33 mouse cellular contexts compared by ENCODE assay signal in genomic region chr8:77116419-77117079, GRCm38 (mm10).
DNase-seq lines count a peak whose midpoint lies in the region; ATAC-seq and TF ChIP-seq lines count a peak whose summit lies in the region.
"Had no signal": no experiment of that assay in that cellular context is flagged by ENCODE, and none has a peak within 500 bp of the region (broad histone marks: within the 10 kb centered on the region; RNA-seq: fewer than 3 reads in every experiment).

No protein-coding gene starts in this region.

- H3K9ac ChIP-seq in midbrain, embryonic 15.5 days: no peak overlapping the region
- H3K9ac ChIP-seq: embryonic facial prominence, embryonic 13.5 days; forebrain, embryonic 15.5 days; heart, embryonic 12.5 days; hindbrain, embryonic 15.5 days; intestine, embryonic 15.5 days; limb, embryonic 12.5 days; midbrain, embryonic 12.5 days; neural tube, embryonic 15.5 days had no signal

- H3K27me3 ChIP-seq in spleen, adult 2 months (ENCODE audit: control insufficient read depth, insufficient read depth, low read length): no peaks in the 10 kb centered on the region
- H3K27me3 ChIP-seq in midbrain, embryonic 15.5 days (replicated peaks): no peaks in the 10 kb centered on the region
- H3K27me3 ChIP-seq: embryonic facial prominence, embryonic 13.5 days; forebrain, embryonic 15.5 days; heart, embryonic 12.5 days; hindbrain, embryonic 15.5 days; intestine, embryonic 15.5 days; limb, embryonic 12.5 days; megakaryocyte, embryonic 14.5 days; midbrain, embryonic 12.5 days; neural tube, embryonic 15.5 days had no signal

- no peak overlapping the region for H3K4me2 ChIP-seq in midbrain, embryonic 15.5 days
- H3K4me2 ChIP-seq: embryonic facial prominence, embryonic 13.5 days; forebrain, embryonic 15.5 days; heart, embryonic 12.5 days; hindbrain, embryonic 15.5 days; intestine, embryonic 15.5 days; limb, embryonic 12.5 days; midbrain, embryonic 12.5 days; neural tube, embryonic 15.5 days had no signal

- ATAC-seq in midbrain, embryonic 15.5 days (replicated peaks): no peak
- ATAC-seq: forebrain, embryonic 15.5 days; intestine, embryonic 15.5 days had no signal

- no peak for DNase-seq in spleen, adult 2 months (ENCODE audit: low read depth in 1 of 2, low spot score in 2 of 2)
- no peak for DNase-seq in spleen, postnatal 4 days (ENCODE audit: low spot score in 2 of 2)
- DNase-seq in NIH3T3 (ENCODE audit: low read depth): peak; percentile 27
- DNase-seq in induced T-regulatory cell, adult 2 months (ENCODE audit: low read depth): peak; percentile 2
- no peak for DNase-seq in thymus, postnatal 0 days (ENCODE audit: low spot score)
- DNase-seq in layer of hippocampus, adult 11-12 months (ENCODE audit: low spot score): no peak
- DNase-seq in cerebellum, adult 11-12 months: no peak
- DNase-seq: adrenal gland, adult 2 months; cerebellum, adult 11 months; cerebellum, adult 9-11 months; gastrocnemius, adult 2 months; heart, adult 2 months; heart, postnatal 4 days; kidney, adult 8-10 months; kidney, postnatal 4 days; layer of hippocampus, adult 9-11 months; lung, postnatal 36 days; right cerebral cortex, postnatal 25 days; spleen, adult 18-20 months; thymus, adult 2 months had no signal

- 55% methylated on average over 7 of the region's 7 CpGs for WGBS in spleen, adult 2 months
- 77% methylated on average over 7 of the region's 7 CpGs for WGBS in midbrain, embryonic 15.5 days

- H3K9me3 ChIP-seq in midbrain, embryonic 15.5 days: no peaks in the 10 kb centered on the region
- H3K9me3 ChIP-seq: embryonic facial prominence, embryonic 13.5 days; forebrain, embryonic 10.5 days; forebrain, embryonic 15.5 days; G1E; heart, embryonic 12.5 days; hindbrain, embryonic 15.5 days; intestine, embryonic 15.5 days; limb, embryonic 12.5 days; midbrain, embryonic 12.5 days; neural tube, embryonic 15.5 days had no signal

- no peak for TF ChIP-seq CTCF in spleen, adult 2 months (IDR thresholded peaks at IDR 0.05; ENCODE audit: extremely low read depth, insufficient read depth, insufficient read length, insufficient replicate concordance)

- no peaks in the 10 kb centered on the region for H3K4me1 ChIP-seq in spleen, adult 2 months (ENCODE audit: control insufficient read depth, insufficient read depth, insufficient read length)
- 0 out of 2 replicates have a peak, but pooled peaks cover 5% of the 10 kb centered on the region for H3K4me1 ChIP-seq in midbrain, embryonic 15.5 days
- H3K4me1 ChIP-seq: forebrain, embryonic 15.5 days; megakaryocyte, embryonic 14.5 days; neural tube, embryonic 15.5 days had no signal

- 0 out of 2 replicates have a peak overlapping the region, but pooled peaks have one; percentile 8 for H3K4me3 ChIP-seq in spleen, adult 2 months (ENCODE audit: extremely low read depth, insufficient read depth, insufficient read length)
- no peak overlapping the region for H3K4me3 ChIP-seq in midbrain, embryonic 15.5 days
- H3K4me3 ChIP-seq: embryonic facial prominence, embryonic 13.5 days; forebrain, embryonic 10.5 days; forebrain, embryonic 15.5 days; gastrocnemius, adult 2 months; heart, adult 2 months; heart, embryonic 12.5 days; hindbrain, embryonic 15.5 days; intestine, embryonic 15.5 days; limb, embryonic 12.5 days; megakaryocyte, embryonic 14.5 days; midbrain, embryonic 12.5 days; neural tube, embryonic 15.5 days had no signal

- TF ChIP-seq POLR2A in spleen, adult 2 months (IDR thresholded peaks at IDR 0.05; ENCODE audit: low read depth, low read length): no peak

- H3K27ac ChIP-seq in spleen, adult 2 months (ENCODE audit: insufficient read depth, low read length): no peak overlapping the region
- H3K27ac ChIP-seq in midbrain, embryonic 15.5 days: no peak overlapping the region
- H3K27ac ChIP-seq: embryonic facial prominence, embryonic 13.5 days; forebrain, embryonic 10.5 days; forebrain, embryonic 15.5 days; gastrocnemius, adult 2 months; heart, adult 2 months; hindbrain, embryonic 15.5 days; intestine, embryonic 15.5 days; kidney, postnatal 0 days; limb, embryonic 12.5 days; midbrain, embryonic 12.5 days; neural tube, embryonic 15.5 days had no signal

- H3K36me3 ChIP-seq in spleen, adult 2 months (ENCODE audit: control insufficient read depth, insufficient read depth, low read length): no peaks in the 10 kb centered on the region
- no peaks in the 10 kb centered on the region for H3K36me3 ChIP-seq in midbrain, embryonic 15.5 days (replicated peaks)
- H3K36me3 ChIP-seq: embryonic facial prominence, embryonic 13.5 days; forebrain, embryonic 10.5 days; forebrain, embryonic 15.5 days; G1E; heart, embryonic 12.5 days; hindbrain, embryonic 15.5 days; intestine, embryonic 15.5 days; limb, embryonic 12.5 days; midbrain, embryonic 12.5 days; neural tube, embryonic 15.5 days had no signal

Comparison
In these comparisons a context has a peak if more than half of its experiments do, and no peak if none do; other contexts are left out.
1. DNase-seq: peak in NIH3T3 (single experiment) and induced T-regulatory cell, adult 2 months (single experiment); none in spleen, adult 2 months (0 of 2), spleen, postnatal 4 days (0 of 2), thymus, postnatal 0 days (single experiment), layer of hippocampus, adult 11-12 months (single experiment) and cerebellum, adult 11-12 months (single experiment).